Mouse (Mus musculus): ENCODE data around the gene Tapbp. TPM values are rescaled to one million over a fixed set of nuclear protein-coding genes. Genes with fewer than 3 reads are reported as not detected.

The Tapbp gene
- total and polyA plus RNA-seq, 3 experiments = 45.3 to 134 (median 116) TPM

- H3K4me1 ChIP-seq (ENCODE audit: control insufficient read depth in 1 of 2, insufficient read depth in 2 of 2) = peaks cover 10 to 36% of the 10 kb centered on the region in 2 experiments
- dilution Hi-C loops (cut with MboI; ENCODE audit: extremely low pct_ligation_motif_present, extremely low pct_unique_long_range_greater_than_20kb, low sequenced_read_pairs) = no loop called here
Measured at GRCm38 (mm10) chr17:33955555-33956214, 40.0 kb downstream of the Tapbp start, which contains the start of the genes Vps52 and Rps18. Vps52 (plus strand) TSS chr17:33955812. Rps18 (minus strand) TSS chr17:33956001.

GRCm38 (mm10) chr17:33956336-33956735, 40.6 kb downstream of the Tapbp start:
- no peaks in the 10 kb centered on the region for H3K9me3 ChIP-seq (replicated peaks; ENCODE audit: low read length)
- H3K79me2 ChIP-seq (replicated peaks; ENCODE audit: control insufficient read depth, extremely low read depth, insufficient read depth, poor library complexity, severe bottlenecking) = peaks cover 29% of the 10 kb centered on the region
- peak overlapping the region; percentile 99 for H3K9ac ChIP-seq (ENCODE audit: insufficient read depth, low read depth)
- peaks cover 54 to 66% of the 10 kb centered on the region in 2 experiments for H3K36me3 ChIP-seq (replicated peaks in 1 of 2; ENCODE audit: control insufficient read depth in 1 of 2, insufficient read depth in 1 of 2, low read length in 1 of 2)
- H3K4me3 ChIP-seq (replicated peaks in 1 of 3; ENCODE audit: low read depth in 2 of 3, low read length in 2 of 3, poor library complexity in 1 of 3) = peak overlapping the region; percentile 91 to 99 (median 96)
- H3K27ac ChIP-seq (ENCODE audit: insufficient read depth, low read depth) = peak overlapping the region; percentile 60; the same call in 1 of the 2 replicates
- dilution Hi-C loops (cut with MboI; ENCODE audit: extremely low pct_ligation_motif_present, extremely low pct_unique_long_range_greater_than_20kb, low sequenced_read_pairs) (no loop called here), in situ Hi-C loops (cut with MboI; ENCODE audit: low pct_ligation_motif_present, low pct_unique_long_range_greater_than_20kb, low sequenced_read_pairs) (no loop called here)
- peak overlapping the region; percentile 97 for H3K4me2 ChIP-seq (ENCODE audit: insufficient read depth, low read depth, poor library complexity, severe bottlenecking)
- TF ChIP-seq ZMIZ1 (IDR thresholded peaks at IDR 0.05; ENCODE audit: low read depth, low read length) (0 out of 2 replicates have a peak, but pooled peaks have one; percentile 8), RCOR1 (conservative IDR thresholded peaks at IDR 0.05; ENCODE audit: low read depth, low read length) (no peak)
- no peaks in the 10 kb centered on the region for H3K27me3 ChIP-seq (replicated peaks)
- peaks cover 7 to 31% of the 10 kb centered on the region in 2 experiments for H3K4me1 ChIP-seq (ENCODE audit: control insufficient read depth in 1 of 2, insufficient read depth in 2 of 2)
- DNase-seq (ENCODE audit: extremely low read depth) = no peak

More at GRCm38 (mm10) chr17:33955555-33956214, 40.0 kb downstream of the Tapbp start, which contains the start of the genes Vps52 and Rps18:
- in situ Hi-C loops (cut with MboI; ENCODE audit: low pct_ligation_motif_present, low pct_unique_long_range_greater_than_20kb, low sequenced_read_pairs) = no loop called here
- peaks cover 53 to 65% of the 10 kb centered on the region in 2 experiments for H3K36me3 ChIP-seq (replicated peaks in 1 of 2; ENCODE audit: control insufficient read depth in 1 of 2, insufficient read depth in 1 of 2, low read length in 1 of 2)
- DNase-seq (ENCODE audit: extremely low read depth) = peak; percentile 96
- H3K9ac ChIP-seq (ENCODE audit: insufficient read depth, low read depth) = peak within 1 kb of the TSS; percentile 99
- H3K79me2 ChIP-seq (replicated peaks; ENCODE audit: control insufficient read depth, extremely low read depth, insufficient read depth, poor library complexity, severe bottlenecking) = peaks cover 29% of the 10 kb centered on the region
- H3K9me3 ChIP-seq (replicated peaks; ENCODE audit: low read length) = no peaks in the 10 kb centered on the region
- peak within 1 kb of the TSS; percentile 91 to 99 (median 96) for H3K4me3 ChIP-seq (replicated peaks in 1 of 3; ENCODE audit: low read depth in 2 of 3, low read length in 2 of 3, poor library complexity in 1 of 3)
- peak within 1 kb of the TSS; percentile 97 for H3K4me2 ChIP-seq (ENCODE audit: insufficient read depth, low read depth, poor library complexity, severe bottlenecking)
- H3K27ac ChIP-seq (ENCODE audit: insufficient read depth, low read depth) = peak within 1 kb of the TSS; percentile 60
- H3K27me3 ChIP-seq (replicated peaks) = no peaks in the 10 kb centered on the region
- TF ChIP-seq TCF12 (IDR thresholded peaks at IDR 0.05; ENCODE audit: low read depth, low read length) (peak; percentile 90), RAD21 (IDR thresholded peaks at IDR 0.05; ENCODE audit: low read depth, low read length) (no peak), NRF1 (IDR thresholded peaks at IDR 0.05; ENCODE audit: low read depth, low read length) (peak; percentile 38), CHD2 (IDR thresholded peaks at IDR 0.05; ENCODE audit: low read length) (no peak), MEF2A (IDR thresholded peaks at IDR 0.05; ENCODE audit: borderline replicate concordance, low read depth, low read length) (no peak), KAT2A (IDR thresholded peaks at IDR 0.05; ENCODE audit: insufficient replicate concordance, low read length) (peak; percentile 91; the same call in 1 of the 2 replicates), ELF1 (IDR thresholded peaks at IDR 0.05; ENCODE audit: low read depth, low read length) (peak; percentile 93), POLR2A (IDR thresholded peaks at IDR 0.05; ENCODE audit: low read depth, low read length) (peak; percentile 84), SIN3A (IDR thresholded peaks at IDR 0.05; ENCODE audit: low read length) (peak; percentile 80; the same call in 1 of the 2 replicates), USF2 (conservative IDR thresholded peaks at IDR 0.05; ENCODE audit: low read depth, low read length) (no peak), POLR2AphosphoS2 (IDR thresholded peaks at IDR 0.05; ENCODE audit: low read depth, low read length) (peak; percentile 95), E2F4 (IDR thresholded peaks at IDR 0.05; ENCODE audit: insufficient replicate concordance, low read depth, low read length) (no peak), RCOR1 (conservative IDR thresholded peaks at IDR 0.05; ENCODE audit: low read depth, low read length) (0 out of 2 replicates have a peak, but pooled peaks have one; percentile 26), CTCF (conservative IDR thresholded peaks at IDR 0.05 in 1 of 2, IDR thresholded peaks at IDR 0.05 in 1 of 2; ENCODE audit: low read depth in 2 of 2, low read length in 2 of 2) (no peak), HCFC1 (IDR thresholded peaks at IDR 0.05; ENCODE audit: low read depth, low read length) (peak; percentile 94), USF1 (IDR thresholded peaks at IDR 0.05; ENCODE audit: low read depth, low read length) (no peak), MYC (IDR thresholded peaks at IDR 0.05; ENCODE audit: low read depth, low read length) (peak; percentile 97), IRF4 (IDR thresholded peaks at IDR 0.05; ENCODE audit: low read depth, low read length) (peak; percentile 75), MAX (IDR thresholded peaks at IDR 0.05; ENCODE audit: low read length) (peak; percentile 92), MXI1 (IDR thresholded peaks at IDR 0.05; ENCODE audit: low read depth, low read length) (peak; percentile 77), GABPA (IDR thresholded peaks at IDR 0.05; ENCODE audit: insufficient replicate concordance, low read depth, low read length) (no peak), MAZ (IDR thresholded peaks at IDR 0.05; ENCODE audit: low read depth, low read length) (peak; percentile 98), TBP (conservative IDR thresholded peaks at IDR 0.05; ENCODE audit: low read depth, low read length) (peak; percentile 95), EP300 (IDR thresholded peaks at IDR 0.05; ENCODE audit: low read length) (no peak), JUND (conservative IDR thresholded peaks at IDR 0.05; ENCODE audit: low read depth, low read length) (no peak), ZMIZ1 (IDR thresholded peaks at IDR 0.05; ENCODE audit: low read depth, low read length) (peak; percentile 47; the same call in 1 of the 2 replicates), NELFE (IDR thresholded peaks at IDR 0.05; ENCODE audit: low read depth, low read length) (peak; percentile 95)
